Mouse (Mus musculus) c-Kit-positive CD71-positive TER-119-positive erythroid progenitor cells, embryonic 14.5 days (primary cell): ENCODE data around the gene Polr2a.
A peak's percentile ranks its signal among the peaks of the same experiment; 100 is the strongest.
"Not testable (repeated sequence)": the region's sequence is repeated elsewhere in the genome, so short reads cannot be mapped to it uniquely, and the experiment has no call there.

Source experiments
- DNase-seq: peaks from one replicate; pipeline ENCODE4 v3.0.0-alpha.2; 2013; ENCODE audit warnings: low spot score

Gene Polr2a

DNA sequence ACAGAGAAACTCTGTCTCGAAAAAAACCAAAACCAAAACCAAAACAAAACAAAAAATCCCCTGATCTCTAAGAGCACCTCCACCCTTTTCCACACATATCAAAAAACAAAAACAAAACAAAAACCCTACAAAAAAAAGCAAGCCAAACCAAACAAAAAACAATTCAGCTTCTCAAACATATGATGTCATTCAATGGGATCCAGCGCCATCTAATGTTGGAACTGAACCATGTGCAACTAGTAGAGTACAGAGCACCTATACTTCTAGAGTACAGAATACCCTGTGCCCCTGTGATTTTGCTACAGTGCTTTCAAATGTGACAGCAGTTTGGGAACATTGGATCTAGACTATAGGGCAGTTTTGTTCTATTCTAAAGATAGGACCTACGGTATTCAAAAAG lies 3.7 kb downstream of the Polr2a start:
- peak; percentile 70 for DNase-seq

DNA sequence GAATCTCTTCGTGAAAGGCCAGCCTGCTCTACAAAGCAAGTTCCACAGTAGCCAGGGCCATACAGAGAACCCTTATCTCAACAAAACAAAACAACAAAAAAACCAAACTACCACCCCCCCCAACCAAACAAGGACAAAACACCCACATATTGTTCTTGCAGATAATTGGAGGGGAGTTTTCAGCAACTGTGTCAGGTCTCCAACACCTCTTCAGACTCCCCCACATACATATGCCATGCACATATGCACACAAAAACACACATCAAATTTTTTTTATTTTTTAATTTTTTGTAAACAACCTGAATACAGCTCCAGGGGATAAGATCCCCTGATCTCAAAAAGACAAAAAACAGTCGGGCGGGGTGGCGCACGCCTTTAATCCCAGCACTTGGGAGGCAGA lies 4.2 kb downstream of the Polr2a start:
- DNase-seq, result no peak

DNA sequence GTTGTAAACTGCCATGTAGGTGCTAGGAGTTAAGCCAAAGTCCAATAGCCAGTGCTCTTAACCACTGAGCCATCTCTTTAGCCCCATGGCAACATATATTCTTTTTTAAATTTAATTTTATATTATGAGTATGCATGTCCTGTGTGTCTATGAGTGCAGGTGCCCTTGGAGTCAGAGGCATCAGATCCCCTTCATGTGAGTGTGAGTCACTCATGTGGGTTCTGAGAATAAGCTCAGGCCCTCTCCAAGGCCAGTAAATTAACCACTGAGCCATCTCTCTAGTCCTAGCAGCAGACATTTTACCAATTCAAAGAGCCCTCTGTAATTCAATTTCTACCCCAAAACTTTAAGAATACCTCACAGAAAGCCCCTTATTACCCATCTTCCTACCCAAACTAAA lies 5.8 kb downstream of the Polr2a start:
- DNase-seq, result no peak

DNA sequence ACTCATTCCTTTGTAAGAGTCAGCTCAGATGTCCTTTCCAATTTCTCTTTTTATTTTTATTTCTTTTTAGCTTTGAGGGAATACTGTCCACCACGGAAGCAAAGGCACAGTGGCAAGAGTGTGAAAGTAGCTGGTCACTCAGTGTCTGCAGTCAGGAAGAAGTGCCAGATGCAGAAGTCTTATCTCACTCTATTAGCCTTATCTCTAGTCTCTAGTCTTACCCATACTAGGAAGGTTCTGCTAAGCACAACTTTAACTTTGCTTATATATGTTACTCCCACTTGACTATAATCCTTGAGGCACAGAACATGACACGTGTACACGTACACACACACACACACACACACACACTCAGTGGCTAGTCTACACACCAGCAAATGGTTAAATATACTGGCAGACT lies 6.8 kb downstream of the Polr2a start:
- no peak for DNase-seq

DNA sequence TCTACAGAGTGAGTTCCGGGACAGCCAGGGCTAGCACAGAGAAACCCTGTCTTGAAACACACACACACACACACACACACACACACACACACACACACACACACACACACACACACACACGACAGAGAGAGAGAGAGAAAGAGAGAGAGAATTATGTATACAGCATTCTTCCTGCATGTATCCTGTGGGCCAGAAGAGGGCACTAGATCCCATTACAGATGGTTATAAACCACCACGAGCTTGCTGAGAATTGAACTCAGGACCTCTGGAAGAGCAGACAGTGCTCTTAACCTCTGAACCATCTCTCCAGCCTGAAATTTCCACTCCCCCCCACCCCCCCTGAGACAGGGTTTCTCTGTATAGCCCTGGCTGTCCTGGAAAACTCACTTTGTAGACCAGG lies 27.0 kb downstream of the Polr2a start:
- not testable (repeated sequence) for DNase-seq

DNA sequence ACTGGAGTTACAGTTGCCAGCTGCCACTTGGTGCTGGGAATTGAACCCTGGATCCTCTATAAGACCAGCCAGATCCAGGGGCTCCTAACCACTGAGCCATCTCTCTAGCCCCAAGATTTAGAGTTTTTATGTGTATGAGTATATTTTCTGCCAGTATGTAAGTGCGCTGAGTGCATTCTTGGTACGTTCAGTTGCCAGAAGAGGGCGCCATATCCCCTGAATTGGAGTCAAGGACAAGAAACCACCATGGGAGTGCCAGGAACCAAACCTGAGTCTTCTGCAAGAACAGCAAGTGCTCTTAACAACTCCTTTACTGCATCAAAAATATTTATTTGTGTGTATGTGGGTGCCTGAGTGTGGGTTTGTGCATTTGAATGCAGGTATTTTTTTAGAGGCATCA lies 29.4 kb downstream of the Polr2a start:
- DNase-seq, result peak; percentile 77

DNA sequence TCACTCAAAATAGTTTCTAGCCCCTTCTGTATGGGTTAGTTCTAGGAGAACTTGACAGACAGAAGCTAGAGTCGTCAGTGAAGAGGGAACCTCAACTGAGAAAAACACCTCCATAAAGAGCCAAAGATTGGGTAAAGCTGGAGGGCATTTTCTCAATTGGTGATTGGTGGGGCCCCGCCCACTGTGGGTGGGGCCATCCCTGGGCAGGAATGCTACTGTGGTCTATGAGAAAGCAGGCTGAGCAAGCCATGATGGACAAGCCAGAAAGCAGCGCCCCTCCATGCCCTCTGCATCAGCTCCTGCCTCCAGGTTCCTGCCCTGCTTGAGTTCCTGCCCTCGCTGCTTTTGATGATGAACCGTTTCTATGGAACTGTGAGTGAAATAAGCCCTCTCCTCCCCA lies 32.5 kb downstream of the Polr2a start:
- DNase-seq, result no peak

DNA sequence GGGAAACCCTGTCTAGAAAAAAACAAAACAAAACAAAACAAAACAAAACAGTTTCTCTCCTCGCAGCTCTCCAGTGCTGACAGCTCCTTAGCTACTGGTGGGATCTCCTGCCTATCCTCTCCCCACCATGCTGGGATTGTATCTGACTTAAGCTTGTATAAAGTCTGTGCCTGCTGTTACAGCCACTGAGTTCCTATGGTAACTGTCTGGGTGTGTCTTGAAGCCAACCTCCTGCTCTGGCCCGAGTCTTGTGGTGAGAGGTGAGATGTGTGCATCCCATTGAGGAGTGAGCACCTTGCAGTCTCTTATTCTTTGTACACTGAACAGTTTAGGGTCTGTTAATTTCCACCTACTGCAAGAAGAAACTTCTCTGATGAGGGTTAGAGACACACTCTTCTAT lies 35.4 kb downstream of the Polr2a start:
- no peak for DNase-seq

DNA sequence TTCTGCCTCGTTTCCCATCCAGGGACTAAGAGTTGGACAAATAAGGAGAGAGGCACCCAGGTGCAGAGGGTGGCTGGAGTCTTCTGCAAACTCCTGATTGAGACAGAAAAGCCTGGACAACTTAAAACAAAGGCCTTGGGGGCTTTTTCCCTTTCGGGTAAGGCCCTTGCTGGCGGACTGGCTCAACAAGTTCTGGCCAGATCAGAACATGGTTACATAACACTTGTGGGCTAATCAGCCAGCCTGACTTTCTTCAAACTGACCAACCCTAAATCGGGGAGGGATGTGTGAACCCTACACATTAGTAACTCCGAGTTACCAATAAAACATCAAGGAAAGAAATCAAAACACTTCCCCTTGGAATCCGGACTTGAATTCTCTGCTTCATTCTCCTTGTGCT lies 37.6 kb downstream of the Polr2a start:
- DNase-seq, result no peak

DNA sequence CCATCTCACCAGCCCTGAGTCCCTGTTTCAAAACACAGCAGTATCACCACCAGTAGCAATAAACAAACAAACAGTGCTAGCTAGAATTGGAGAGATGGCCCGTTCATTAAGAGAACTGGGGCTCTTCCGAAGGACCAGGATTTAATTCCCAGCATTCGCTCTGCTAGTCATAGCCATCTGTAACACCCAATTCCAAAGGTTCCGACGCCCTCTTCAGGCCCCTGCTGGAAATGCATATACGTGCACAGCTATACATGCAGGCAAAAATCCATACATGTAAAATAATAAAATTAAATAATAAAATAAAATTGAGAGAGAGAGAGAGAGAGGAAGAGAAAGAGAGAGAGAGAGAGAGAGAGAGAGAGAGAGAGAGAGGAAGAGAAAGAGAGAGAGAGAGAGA lies 39.0 kb downstream of the Polr2a start:
- DNase-seq, result no peak

DNA sequence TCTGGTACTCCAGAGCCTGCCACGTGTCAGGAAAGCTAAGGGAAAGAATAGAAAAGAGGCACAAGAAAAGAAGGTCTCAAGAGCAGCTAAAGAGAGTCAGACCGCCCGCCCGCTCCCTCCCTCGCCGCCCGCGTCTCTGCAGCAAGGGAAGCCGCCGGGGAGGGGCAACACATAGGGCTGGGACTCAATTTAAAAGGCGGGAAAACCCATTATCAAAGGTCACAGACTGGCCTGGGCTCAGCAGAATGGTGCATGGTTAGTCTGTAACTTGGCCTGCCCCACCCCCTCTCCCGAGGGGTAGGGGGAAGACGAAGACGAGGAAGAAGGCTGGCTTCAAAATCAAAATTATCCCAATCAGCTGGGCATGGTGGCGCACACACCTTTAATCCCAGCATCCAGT lies 39.8 kb downstream of the Polr2a start:
- DNase-seq, result peak; percentile 73

DNA sequence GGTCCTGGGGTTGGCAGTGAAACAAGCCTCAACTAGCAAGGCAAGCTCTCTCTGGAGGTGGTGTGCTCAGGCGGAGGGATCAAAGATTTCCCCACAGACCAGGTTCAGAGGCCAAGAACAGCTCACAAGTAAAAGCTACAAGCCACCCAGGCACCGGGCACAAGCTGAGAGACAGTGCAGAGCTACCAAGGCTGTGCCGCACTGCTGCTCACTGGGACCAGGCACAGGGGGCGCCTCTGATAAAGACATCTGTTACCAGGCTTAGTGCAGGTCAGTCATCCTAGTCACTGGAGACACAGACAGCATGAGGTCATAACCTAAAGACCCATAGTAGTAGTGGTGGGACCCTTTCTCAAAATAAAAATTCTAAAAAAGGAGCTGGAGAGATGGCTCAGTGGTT lies 41.5 kb downstream of the Polr2a start:
- DNase-seq, result no peak

DNA sequence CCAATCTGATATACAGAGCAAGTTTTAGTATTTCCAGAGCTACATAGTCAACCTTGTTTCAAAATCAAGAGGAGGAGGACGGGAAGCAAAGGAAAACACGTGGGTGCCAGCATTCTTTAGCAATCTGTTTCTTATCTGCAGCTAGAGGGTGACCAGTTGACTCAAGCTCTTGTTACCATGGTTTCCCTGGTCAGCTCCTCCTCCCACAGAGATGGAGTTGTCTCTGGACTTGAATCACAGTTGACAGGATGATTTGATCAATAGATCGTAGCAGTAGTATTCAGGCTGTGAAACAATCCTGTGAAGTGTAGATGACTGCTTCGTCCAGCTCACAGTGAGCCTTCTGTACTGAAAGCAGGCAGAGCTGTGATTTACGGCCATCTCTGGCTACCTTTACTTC lies 42.5 kb downstream of the Polr2a start:
- no peak for DNase-seq

DNA sequence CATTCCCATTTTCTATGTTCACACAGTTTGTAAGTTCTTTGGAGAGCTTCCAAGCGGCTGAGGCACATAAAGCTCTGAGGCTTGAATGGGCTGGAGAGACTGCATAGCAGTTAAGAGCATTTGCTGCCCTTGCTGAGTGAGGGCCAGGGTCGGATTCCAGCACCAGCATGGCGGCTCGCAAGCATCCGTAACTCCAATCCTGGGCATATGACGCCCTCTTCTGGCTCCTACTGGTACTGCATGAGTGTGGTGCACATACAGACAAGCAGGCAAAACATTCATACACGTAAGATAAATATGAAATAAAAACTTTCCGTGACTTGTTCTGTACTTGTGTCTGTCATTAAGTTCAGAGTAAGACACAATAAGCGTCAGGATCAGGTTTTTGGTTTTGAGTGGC lies 43.0 kb downstream of the Polr2a start:
- no peak for DNase-seq

DNA sequence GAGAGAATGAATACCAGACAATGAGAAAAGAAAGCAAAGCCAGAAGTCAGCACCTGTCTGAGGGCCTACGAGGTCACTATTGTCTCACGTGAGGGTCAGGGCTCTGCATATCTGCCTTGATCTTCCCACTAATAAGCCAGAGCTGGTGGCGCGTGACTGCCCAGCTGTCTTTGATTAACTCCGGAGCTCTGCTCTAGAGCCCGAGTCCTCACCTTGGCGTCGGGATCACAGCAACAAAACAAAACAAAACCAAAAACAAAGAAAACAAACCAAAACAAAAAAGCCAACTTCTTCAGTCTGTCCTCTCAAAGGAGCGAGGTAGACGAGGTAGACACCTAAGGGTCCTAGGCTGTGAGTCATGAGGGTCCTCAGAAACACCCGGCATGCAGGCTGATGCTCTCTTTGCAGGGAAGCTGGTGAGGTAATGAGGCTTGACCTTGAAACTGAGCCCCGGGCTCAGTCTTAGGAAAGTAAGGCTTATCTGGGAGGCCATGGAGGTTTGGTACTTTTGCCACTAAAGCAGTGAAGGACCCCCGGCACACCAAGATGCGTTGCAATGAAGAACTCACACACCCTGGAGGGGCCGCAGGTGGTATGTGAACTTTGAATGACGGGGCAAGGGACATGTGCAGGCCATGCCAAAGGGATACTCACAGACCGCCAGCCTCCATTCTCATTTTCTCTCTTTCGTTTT lies 43.7 kb downstream of the Polr2a start:
- DNase-seq, result no peak

DNA sequence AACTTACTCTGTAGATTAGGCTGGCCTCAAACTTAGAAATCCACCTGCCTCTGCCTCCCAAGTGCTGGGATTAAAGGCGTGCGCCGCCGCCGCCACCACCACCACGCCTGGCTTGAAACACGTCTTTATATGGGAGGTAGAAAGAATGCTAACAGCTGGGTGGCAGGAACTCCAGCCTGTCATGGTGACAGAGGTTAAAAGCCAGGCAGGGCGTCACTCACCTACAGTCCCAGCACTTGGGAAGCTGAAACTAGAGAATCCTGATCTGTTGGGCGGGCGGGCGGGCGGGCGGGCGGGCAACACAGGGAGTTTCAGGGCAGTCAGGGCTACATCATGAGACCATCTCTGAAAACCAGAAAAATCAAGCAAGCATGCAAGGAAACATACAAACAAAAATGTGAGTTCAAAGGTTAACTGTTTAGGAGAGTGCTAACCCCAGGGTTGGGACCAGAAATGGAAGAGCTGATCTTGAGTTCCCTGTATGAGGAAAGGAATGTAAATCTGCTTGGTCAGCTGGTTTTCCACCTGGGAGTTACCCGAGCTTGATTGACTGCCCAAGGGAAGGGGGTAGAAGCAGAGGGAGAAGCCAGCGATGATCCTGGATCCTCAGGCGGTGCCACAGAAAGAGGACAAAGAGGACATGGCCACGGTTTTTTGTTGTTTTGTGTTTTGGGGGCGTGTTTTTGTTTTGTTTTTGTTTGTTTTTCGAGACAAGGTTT lies 45.3 kb downstream of the Polr2a start:
- no peak for DNase-seq

DNA sequence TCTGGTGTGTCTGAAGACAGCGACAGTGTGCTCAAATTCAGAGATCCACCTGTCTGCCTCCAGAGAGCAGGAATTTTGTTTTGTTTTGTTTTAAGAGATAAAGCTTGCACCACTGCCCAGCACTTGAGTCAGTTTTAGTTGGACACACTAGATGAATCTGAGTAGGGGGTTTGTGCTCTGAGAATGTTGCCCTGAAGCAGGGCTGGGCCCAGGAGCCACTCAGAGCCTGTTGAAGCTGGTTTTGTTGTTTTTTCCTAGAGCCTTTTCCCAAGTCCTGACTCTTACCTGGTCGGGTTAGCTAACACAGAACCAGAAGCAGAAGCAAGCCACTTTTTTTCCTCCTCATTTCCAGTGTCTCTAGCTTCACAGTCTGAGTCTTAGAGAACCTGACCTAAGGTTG lies 47.4 kb downstream of the Polr2a start:
- DNase-seq, result no peak

DNA sequence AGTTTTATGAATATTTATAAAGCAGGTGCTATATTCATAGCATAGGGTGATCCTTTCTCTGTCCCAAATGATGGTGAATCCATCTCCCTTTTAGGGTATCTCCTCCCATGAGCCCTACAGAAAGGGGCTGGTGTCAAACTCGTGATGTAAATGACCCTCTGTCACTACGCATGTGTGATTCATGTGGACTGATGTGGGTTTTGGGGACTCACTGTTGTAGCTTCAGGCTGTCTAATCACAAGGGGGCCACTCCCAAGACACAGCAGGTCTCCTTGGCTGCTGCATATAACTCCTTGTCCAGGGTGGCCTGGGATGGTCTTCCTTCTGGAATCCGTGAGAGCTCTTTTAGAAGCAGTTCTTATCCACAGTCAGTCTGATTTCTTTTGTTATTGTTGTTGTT lies 48.0 kb downstream of the Polr2a start:
- no peak for DNase-seq

DNA sequence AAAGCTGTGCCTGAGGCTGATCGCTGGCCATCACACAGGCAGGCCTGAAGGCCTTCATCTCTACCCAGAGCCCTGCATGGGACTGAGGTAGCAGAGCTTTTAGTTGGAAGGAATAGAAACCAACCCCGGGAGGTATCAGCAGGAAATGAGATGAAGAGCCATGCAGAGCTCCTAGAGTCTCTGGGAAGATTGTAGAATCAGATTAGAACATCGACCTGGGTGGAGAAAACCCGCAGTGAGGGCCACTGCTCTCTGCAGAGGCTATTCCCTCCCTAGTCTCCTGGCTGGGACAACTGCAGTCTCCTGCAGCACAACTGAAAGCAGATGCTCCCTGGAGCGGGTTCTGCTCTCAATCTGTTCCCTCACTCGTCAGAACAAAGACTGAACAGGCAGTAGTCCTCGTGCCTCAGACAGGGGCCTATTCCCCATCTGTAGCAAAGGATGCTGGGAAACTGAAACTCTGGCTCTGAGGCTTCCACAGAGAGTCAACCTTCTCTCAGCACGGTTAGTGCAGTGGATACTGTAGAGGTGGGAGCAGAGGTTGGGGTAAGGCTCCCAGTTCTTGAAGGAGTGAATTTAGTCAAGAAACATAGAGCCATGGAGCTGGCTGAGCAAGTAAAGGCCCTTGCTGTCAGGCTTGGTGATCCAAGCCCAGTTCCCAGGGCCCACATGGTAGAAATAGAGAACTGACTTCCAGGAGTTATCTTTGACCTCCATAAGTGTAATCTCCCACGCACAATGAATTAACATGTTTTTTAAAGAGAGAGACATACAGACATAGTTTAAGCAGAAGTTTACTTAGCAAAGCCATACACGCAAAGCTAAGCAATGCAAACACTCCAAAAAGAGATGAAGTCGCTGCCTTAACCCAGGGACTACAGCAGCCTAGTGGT lies 48.6 kb downstream of the Polr2a start:
- DNase-seq, result peak; percentile 40

DNA sequence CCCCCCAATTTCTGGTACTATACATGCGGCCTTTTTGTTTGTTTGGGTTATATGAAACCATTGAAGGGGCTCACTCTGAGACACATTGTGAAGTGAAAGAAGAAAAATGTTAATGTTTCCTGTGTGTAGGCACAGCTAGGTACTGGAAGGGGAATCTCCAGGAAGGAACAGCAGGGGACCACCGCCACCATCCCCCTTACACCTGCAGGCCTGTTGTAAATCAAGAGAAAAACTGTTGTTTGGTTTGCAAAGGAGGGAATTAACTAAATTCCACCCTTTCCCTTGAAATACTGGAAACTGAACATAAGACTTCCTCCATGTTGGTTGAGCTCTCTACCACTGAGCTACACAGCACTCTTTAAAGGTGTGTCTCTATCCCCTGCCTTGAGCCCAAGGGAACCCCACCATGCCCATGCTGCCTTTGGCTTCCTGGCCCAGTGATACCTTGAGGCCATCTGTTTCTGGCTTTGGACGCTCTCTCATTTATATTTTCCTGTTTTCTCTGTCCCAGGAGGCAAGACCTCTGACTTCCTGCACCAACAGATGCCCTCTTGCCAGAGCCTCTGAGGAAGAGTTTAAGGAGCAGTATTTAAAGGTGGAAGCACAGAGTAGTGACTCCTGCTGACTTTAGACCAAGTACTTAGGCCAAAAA lies 49.7 kb downstream of the Polr2a start:
- DNase-seq, result no peak

DNA sequence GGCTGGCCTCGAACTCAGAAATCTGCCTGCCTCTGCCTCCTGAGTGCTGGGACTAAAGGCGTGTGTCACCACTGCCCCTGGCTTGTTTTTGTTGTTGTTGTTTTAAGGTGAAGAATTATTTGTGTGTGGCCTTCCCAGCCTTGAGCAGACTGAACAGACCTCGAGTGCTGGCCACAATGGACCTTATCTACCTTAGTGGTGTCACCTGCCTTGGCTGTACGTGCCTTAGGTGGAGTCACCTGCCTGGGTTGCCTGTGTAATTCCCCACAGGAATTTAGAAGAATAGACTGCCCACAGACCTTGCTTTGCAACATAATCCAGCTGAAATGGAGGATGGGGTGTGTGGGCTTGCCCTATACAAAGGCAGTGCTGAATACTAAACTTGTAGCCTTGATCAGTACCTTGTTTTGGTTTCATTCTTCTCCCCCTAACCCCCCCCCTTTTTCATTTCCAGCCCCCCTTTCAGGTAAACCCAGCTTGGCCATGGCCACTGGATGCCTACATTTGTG lies 50.5 kb downstream of the Polr2a start:
- DNase-seq, result no peak

DNA sequence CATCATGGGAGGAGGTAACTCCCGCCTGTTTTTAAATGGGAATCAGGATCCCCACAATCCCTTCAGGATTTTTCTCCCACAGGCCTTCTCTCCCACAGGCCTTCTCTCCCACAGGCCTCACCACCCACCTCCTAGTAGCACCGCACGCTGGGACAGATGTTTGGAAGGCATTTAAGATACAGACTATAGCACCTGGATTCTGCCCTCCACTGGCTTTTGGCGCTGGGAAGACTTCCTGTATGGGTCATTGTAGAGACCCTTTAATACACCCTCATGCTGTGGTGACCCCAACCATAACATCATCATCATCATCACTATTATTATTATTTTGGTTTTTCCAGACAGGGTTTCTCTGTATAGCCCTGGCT lies 51.0 kb downstream of the Polr2a start:
- DNase-seq, result no peak
